Mouse (Mus musculus): ENCODE results near the gene Prkg1.

Gene Prkg1

DNA sequence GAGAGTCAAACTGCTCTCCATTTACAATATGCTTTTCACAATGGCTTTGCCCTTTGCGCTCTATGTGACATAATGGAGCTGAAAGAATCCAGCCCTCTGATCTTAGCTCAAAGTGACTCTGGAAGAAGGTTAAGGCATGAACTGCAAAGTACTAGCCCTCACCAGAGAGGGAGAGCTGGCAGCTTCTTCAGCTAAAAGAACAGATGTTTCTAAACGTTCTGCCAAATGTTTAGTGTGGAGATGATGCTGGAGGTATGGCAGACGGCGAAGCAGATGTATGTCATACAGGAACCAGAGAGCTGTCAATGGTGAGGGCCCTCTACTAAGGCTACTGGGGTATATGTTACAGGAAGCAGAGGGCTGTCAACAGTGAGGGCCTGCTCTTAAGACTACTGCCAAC lies 148.0 kb downstream of the Prkg1 start:
- no peak for DNase-seq

DNA sequence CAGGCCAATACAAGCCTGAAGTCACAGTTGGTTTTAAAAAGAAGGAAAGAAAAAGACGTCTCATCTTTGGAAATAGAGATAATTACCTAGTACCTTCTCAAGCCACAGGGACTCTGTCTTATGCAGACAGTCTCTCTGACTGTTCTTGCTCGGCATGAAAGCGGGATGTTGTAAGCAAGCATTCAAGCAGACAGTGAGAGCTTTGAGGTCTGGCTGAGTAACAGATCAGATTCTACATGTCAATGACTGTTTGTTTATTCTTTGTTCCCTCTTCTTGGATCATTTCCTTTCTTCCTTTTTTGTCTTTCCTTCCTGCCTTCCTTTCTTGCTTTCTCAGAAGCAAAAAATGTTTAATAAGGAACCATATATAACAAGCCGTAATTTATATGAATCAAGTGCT lies 148.7 kb downstream of the Prkg1 start:
- no peak for DNase-seq

DNA sequence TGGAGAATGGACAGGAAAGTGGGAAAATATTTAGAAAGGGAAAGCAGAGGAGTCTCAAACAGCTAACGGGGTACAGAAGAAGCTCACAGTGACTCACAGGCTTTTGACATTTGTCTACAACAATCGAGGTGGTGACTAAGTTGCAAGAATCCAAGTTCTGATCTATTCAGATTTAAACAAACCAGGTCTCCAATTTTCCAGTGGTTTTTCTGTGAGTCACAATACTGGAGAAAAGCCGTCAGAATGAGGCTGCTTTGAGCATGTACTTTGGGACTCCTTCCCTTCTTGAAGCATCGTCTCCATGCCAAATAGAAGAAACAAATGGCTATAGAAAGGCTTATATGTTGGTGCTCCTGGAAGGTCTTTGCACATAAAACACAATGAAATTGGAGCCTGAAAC lies 151.7 kb downstream of the Prkg1 start:
- no peak for DNase-seq

DNA sequence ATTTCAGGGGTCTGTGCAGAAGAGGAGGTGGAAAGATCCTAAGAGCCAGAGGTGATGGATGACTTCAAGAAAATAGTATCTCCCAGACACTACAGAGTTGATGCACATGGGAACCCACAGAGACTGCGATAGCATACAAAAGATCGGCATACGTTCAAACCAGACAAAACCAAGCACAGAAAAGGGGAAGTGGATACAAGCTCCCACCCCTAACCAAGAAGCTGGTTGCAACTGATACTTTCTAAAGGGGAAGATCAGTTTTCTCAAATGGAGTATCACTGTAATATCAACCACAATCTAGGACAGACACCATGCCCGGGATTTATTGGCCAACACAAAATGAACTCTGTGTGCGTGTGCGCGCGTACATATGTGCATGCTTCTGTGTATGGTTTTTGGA lies 162.3 kb downstream of the Prkg1 start:
- DNase-seq: no peak

DNA sequence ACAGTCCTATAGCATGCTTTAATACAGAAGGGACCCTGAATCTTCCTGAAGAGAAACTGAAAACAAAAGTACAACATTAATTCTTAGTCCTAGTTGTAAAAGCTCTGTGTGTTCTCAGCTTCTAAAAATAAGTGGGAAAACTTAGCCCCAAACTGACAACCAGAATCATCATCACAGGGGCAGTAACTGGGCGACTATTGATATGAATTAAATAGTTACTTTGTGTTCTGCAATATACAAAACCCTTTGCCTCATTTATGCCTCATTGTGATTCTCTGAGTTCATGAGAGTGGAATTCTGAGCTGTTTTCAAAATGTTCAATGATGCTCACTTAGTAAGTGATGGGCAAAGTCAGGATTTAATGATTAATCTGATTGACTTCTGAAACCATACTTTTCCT lies 170.8 kb downstream of the Prkg1 start:
- no peak for DNase-seq

DNA sequence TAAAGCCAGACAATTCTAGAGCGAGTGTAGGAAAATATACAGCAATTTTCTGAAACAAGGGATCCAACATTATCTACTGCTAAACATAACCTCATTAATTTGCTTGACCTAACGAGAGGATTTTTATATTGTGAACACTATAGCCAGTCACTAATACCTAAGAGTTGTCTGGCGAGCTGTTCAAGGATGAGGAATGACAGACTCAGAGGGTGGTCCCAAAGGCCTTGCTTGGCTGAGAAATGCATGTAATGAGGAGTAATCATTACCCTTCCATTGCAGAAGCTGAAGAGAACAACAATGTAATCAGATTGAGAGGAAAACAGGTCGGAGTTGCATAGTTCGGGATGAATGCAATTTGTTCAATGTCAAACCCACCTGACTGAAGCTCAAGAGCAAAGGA lies 174.1 kb downstream of the Prkg1 start:
- no peak for DNase-seq

DNA sequence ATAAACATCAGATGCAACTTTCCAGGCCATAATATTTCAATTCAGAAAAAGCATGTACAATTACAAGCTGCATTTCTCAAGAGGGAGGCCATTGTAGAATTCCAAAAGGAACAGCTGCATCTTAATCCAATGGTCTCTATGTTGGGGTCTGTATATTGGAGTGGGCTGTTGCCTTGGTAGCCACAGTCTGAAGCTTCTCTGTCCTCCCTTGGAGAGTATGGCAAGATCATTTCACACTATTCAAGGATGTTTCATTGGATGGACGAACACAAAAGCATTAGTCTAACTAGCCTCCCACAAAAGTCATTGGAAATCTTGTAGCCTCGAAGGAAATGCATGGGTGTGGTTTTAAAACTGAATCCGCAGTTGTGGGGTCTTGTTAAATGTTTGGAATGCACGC lies 187.7 kb downstream of the Prkg1 start:
- no peak for DNase-seq

DNA sequence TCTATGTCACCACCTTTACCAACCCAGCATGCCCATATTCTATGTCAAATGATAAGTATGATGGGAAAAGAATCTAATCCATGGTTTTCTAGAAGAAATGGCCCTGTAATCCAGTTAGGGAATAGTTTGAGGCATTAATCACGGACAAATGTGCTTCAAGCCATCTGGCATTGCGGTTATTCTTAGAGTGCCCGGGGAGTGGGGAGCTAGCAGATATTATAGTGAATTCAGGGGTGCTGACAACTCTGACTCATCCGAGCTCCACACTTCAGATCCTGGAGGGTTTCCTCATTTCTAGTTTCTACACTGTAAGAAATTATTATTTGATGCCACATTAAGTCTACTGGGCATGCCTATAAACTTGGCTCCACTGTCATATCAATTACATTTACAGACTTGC lies 200.5 kb downstream of the Prkg1 start:
- no peak for DNase-seq

DNA sequence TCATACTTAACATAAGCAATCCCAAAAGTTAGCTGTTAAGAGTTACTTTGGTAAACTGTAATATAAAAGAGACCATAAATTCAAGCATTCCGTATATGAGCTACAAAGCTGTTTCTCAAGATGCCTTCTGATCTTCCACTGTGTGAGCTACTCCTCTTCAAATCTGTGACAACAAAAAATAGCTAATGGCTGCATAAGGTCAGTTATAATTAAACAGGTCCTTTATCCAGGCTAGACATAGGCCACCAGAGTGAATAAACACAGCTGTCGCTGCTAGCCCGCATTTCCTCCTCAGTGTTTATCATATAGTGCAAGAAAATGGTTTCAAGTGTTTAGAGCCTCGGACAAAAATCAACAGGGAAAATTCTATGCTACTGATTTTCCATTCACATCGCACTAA lies 218.8 kb downstream of the Prkg1 start:
- DNase-seq: no peak

DNA sequence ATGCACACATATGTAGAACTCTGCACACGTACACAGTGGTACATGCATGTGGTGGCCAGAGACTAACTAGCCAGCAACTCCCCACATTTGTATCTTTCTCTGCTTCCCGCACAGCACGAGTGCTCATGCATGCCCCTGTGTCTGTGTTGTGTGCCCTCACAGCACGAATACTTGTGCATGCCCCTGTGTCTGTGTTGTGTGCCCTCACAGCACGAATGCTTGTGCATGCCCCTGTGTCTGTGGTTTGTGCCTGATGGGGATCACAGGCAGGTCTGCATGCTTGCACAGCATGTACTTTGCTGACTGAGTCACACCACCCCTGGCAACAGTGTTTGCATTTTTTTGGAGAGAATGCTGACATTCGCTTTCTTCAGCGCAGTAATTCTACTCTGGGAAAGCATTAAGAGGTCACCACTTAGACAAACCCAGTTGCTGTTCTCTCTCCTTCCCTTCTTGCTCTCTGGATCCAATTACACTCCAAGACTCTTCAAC lies 233.5 kb downstream of the Prkg1 start:
- no peak for DNase-seq

DNA sequence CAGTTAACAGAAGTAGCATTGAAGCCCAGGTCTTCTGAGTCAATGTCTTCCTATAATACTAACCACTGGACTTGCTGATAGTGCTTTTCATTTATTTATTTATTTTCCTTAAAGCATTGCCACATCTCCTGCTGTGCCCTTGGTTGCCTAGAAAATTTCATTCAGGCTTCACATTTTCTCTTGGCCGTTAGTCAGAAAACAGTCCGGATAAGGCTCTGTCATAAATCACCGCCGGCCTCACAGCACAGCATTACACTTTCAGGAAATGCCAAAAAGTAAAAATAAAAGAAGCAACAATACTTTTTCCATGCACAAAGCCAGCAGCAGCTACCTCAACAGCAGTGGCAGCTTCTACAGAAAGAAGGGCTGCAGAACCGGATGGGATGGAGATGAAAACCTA lies 234.2 kb downstream of the Prkg1 start:
- DNase-seq: no peak

DNA sequence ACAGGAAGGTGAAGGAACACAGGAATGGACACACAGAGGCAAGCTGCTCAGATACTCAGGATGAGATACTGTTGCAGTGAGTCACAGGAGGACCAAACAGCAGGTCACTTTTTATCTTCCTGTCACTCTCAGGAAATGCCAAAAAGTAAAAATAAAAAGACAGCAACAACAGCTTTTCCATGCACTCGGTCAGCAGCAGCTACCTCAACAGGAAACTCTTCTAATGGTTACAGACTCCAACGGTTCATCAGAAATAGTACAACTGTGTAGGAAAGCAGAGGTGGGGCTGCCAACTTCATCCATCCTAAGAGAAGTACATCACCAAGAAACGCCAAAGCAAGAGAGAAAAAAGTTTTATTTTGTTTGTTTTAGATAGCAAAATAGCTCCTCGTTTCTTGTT lies 234.9 kb downstream of the Prkg1 start:
- DNase-seq: no peak

DNA sequence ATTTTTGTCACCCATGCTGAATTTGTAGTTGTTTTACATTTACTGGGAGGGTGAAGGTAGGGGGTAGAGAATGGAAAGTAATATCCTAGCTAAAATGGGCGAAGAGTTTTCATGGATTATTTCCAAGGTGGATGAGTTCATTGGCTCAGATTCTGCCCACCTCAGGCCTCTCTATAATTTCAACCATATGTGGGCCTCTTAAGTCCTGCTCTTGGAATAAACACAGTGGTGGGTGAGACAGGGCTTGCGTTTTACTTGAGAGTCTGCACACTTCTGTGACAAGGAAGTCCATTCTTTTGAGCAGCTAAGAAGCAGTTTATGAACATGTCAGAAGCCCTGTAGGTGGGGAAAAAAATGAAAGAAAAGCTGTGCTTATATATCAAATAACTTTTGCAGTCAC lies 250.3 kb downstream of the Prkg1 start:
- no peak for DNase-seq

DNA sequence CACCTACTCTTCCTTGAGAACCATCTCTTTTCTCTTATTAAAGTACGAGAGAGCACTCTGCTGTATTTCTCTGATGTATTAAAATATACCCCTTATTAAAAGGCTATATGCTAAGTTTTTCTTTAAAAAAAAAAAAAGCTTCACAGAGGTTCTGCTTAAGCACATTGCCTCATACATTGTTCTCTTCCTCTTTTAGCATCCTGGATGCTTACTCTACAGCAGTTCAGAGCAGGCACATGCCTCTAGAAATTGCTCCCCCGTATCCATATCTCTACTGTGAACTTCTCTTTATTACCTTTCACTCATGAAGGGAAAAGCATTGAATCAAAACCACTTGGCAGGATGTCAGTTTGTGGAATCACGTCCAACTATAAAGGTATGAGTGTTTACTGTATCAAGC lies 257.0 kb downstream of the Prkg1 start:
- no peak for DNase-seq

DNA sequence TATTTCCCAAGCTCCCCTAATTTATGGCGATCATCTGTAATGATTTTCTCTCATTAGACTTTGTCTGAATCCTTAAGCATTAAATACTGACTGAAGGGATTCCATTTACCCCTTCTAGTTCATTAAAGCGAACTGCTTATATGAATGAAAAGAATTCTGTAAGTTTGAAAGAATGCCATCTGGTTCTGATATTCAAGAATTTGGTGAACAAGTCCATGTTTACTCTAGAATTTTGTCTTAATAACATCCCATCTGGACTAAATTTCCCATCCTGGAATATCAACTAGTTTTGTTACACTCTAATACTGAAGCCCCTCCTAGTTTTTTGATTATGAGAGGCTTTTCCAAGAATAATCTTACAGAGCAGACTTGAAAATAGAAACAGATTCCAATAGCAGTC lies 258.5 kb downstream of the Prkg1 start:
- no peak for DNase-seq

DNA sequence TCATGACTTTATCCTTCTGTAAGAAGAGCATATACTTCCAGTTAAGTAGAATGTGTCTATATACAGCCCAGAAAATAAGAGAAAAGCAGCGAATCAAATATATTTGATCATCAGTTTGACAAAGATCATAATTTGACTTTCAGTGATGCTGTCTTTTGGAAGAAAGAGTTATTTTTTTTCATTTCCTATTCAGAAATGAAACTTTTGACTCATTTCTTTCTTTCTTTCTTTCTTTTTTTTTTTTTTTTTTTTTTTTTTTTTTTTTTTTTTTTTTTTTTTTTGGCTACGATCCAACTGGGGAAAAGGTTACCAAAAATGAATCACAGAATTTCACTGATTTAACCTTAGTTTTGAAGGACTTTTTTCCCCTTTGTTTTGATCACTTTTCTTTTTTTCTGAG lies 259.8 kb downstream of the Prkg1 start:
- DNase-seq: no peak

DNA sequence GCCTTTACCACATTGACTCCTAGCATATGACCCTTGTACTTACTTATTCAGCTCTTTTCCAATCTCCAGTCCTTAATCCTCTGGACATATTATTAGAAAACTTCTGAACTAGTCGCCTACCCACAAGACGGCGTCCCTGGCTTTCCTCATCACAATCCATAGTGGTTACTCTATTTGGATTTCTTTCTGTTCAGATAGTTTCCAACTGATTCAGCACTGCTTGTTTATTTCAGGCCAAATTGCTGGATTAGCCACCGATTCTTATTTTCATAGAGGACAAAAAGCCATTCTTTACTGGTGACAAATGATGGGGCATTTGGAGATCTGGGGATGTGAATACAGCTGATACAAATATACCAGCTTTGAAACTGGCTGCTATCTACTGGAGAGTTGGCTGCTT lies 267.4 kb downstream of the Prkg1 start:
- DNase-seq: no peak

DNA sequence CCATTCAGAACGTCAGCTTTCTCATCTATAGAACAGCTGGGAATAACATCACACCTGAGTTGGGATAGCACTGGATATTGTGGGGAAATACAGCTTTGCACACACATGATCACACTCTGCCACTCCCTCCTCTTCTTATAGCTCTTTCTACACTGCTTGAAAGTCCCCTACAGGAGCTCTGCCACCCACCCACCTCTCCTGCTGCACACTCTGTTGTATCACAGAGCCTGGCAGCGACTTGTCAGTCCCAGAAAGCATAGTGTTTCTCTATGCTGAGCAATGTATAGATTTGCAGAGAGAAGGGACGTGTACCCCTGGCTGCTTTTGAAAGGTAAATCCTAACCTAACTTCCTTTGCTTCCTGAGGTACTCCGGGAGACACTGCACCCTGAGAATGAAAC lies 275.2 kb downstream of the Prkg1 start:
- no peak for DNase-seq

DNA sequence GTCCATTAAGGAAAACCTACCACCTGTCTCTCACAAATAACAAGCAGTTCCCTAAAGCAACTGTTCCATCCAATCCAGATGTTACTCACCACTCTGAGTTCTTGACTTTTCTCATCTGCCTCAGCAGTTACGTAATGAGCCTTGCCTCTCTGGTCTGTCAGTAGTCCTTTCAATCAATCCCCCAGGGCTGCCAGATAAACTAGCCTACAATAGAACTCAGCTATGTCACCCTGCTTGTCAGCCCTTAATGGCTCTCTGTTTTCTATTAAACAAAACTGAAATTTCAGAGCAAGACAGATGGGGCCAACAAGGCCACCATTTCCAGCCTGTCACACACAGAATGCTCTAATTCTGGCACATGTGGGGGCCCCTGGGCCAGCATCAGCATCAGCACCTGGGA lies 293.1 kb downstream of the Prkg1 start:
- DNase-seq: no peak

DNA sequence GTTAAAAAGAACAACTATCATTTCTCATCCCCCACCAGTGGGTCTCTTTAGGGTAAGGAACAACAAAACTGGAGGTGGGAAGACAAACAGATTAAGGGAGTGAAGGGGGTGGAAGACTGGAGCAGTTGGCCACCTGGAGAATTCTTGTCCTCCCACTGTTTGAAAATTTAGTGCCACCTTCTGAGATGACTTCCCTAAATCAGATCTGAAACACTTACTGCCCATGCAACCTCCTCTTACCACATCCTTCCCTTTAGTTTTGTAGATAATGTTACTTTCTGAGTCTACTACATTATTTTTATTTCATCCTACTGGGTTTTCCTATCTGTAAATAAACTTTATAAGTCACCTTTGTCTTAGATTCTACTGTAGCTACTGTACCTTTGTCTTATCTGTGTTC lies 304.6 kb downstream of the Prkg1 start:
- DNase-seq: no peak

DNA sequence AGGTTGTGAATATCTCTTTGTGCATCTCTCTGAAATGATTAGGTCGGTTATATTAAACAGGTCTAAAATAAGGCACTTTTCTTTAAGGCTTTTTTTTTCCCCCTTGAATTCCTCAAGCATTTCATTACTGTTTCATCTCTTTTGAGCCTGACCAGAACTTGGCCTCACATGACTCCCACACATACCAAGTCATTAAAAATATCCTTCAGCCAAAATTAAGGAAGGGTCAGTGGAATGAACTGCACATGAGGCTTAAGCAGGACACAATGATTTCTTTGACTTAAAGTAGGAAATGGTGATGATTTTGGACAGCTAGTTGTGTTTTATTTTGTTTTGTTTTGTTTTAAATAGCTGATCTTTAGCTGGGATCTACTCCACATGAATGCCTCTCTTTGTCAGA lies 320.7 kb downstream of the Prkg1 start:
- no peak for DNase-seq

DNA sequence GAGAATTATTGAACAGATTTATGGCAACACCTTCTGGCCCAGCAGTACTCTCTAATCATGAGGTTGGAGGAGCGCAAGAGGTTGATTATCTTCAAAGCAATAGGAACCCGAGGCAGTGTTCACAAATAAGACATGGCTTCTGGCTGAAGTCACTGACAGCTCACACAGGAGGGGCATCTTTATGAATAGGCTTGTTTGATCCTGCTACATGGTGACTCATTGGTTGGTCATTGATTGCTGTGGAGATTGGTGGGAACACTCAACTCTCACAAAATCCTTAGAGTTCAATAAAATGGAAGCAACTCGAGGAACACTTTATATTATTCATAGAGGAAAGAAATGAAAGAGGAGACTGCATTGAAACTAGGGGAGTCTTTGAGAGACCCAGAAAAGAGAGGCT lies 322.5 kb downstream of the Prkg1 start:
- no peak for DNase-seq

DNA sequence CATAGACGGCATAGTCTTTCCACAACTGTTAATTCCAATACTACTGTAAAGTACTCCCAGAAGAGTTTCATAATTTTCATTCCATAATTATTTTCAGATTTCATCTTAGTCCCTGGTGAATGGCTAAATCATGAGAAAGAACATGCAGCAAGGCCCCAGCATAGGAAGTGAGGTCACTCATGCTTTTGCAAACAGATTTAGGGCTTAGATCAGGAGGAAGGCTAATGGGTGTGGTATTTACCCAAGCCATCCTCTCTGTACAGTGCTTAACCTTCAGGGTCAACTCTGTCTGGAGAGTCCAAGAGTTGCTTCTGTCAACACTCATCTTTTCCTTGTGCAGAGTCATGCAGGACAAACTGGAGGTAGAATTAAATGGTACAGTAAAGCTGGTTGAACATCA lies 331.4 kb downstream of the Prkg1 start:
- no peak for DNase-seq

DNA sequence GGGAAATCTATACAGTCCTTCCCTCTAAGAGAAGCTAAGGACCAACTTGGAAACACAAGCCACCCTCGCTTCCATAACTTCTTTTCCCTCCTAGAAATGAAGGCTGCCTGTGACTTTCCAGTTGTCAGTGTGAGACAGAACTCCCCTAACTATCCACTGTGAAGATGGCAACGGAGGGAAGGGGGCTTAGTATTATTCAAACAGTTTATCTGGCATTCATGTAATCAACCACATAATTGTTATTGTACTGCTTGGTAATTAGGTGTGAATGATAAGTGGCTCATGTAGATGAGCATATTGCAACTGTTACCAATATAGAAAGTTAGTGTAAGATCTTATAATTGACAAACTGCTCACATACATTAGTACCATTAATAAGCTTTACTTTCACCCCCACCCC lies 333.4 kb downstream of the Prkg1 start:
- DNase-seq: no peak

DNA sequence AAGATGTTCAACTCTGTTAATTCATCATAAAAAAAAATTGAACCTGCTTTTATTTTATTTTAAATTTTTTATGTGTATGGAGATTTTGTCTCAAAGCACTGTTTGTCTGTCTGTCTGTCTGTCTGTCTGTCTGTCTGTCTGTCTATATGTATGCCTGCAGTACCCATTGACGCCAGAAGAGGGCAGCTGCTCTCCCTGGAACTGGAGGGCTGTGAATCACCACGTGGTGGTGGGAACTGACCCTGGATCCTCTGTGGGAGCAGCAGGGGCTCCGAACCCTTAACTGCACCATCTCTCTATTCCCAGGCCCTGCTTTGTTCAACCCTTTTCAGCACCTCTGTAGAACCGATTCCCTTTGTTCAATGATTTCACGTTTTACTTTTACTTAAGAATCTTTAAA lies 338.7 kb downstream of the Prkg1 start:
- DNase-seq: peak; percentile 21

DNA sequence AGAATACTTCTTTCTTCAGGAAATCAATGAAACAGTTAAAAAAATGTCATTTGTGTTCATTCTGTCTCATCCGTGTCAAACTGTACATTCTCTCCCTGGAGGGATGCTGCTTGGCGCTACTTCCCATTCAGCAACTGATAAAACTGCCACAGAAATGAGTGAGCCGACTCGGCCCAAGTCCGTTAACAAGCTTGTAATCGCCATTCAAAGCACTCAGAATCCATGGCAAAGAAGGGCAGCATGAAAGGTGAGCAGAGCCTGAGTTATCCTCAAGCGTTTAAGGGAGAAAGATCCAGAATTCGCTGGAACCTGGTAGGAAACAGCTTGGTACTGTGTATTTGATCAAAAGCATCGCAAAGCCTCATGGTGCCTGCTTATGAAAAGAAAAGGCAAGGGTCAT lies 339.6 kb downstream of the Prkg1 start:
- DNase-seq: no peak

All from thymus, postnatal 14 days (tissue).